Mouse (Mus musculus) stomach, embryonic 15.5 days (tissue): ENCODE measurements around the gene Zfand2a. TPM values are rescaled to one million over a fixed set of nuclear protein-coding genes. Genes with fewer than 3 reads are reported as not detected.
A peak's percentile ranks its signal among the peaks of the same experiment; 100 is the strongest.

Experiments
- ATAC-seq: fragments of 200-750 bp; cut with Nextera tagmentation; 2 replicates; pipeline ENCODE4 v1.8.0; 2017; ENCODE audit warnings: low read depth, moderate number of reproducible peaks, moderate TSS enrichment; ENCODE audit not compliant: insufficient read depth, low FRiP score
- H3K27ac ChIP-seq: fragments of 300-500 bp; sonication (generic); 2 replicates; pipeline ENCODE4 v1.5.1; 2015; ENCODE audit warnings: mild to moderate bottlenecking, inconsistent platforms
- H3K27me3 ChIP-seq: fragments of 300-500 bp; sonication (generic); replicated peaks from 2 replicates; pipeline ENCODE4 v1.6.1; 2015; ENCODE audit warnings: inconsistent platforms
- H3K36me3 ChIP-seq: fragments of 300-500 bp; sonication (generic); 2 replicates; pipeline ENCODE4 v1.6.1; 2015; ENCODE audit warnings: inconsistent platforms
- H3K4me1 ChIP-seq: fragments of 300-500 bp; sonication (generic); 2 replicates; pipeline ENCODE4 v1.6.1; 2015; ENCODE audit warnings: inconsistent platforms
- H3K4me2 ChIP-seq: fragments of 300-500 bp; sonication (generic); 2 replicates; pipeline ENCODE4 v1.6.1; 2015; ENCODE audit warnings: mild to moderate bottlenecking, inconsistent platforms
- H3K4me3 ChIP-seq: fragments of 300-500 bp; sonication (generic); replicated peaks from 2 replicates; pipeline ENCODE4 v1.5.1; 2015; ENCODE audit warnings: inconsistent platforms
- H3K9ac ChIP-seq: fragments of 300-500 bp; sonication (generic); 2 replicates; pipeline ENCODE4 v1.6.1; 2015; ENCODE audit warnings: inconsistent platforms
- H3K9me3 ChIP-seq: fragments of 300-500 bp; sonication (generic); 2 replicates; pipeline ENCODE4 v1.6.1; 2016; ENCODE audit warnings: inconsistent platforms
- WGBS: fragments of 180-500 bp; shearing (Covaris S2); methylation state at CpG from one replicate; pipeline ENCODE4 v1.1.7; 2015; 5-methylcytosine and 5-hydroxymethylcytosine counted together
- polyA plus RNA-seq: library from polyadenylated mRNA; unstranded; fragments of >200 nt; fragmentation: Nextera tagmentation; extraction: Ambion mirVana; gene quantifications from 2 replicates; pipeline ENCODE4 v1.2.1, GENCODE M21; 2015

The Zfand2a gene
- polyA plus RNA-seq, 1 experiment from 2014 or later = 7.0 TPM

DNA sequence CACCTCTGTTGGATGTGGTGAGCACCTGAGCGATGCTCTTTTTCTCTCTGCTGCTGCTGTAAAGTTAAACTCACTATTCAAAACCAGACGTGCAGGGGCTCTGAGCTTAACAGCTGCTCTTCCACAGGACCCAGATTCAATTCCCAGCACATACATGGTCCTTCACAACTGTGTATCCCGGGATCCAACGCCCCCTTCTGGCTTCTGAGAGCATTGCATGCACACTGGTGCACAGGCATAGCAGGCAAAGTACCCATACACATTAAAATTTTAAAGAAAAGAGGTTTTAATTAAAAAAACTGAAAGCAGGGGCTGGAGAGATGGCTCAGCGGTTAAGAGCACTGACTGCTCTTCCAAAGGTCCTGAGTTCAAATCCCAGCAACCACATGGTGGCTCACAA lies 12.6 kb upstream of the Zfand2a start:
- ATAC-seq = no peak
- Histone ChIP-seq H3K9ac (no peak overlapping the region), H3K4me3 (no peak overlapping the region), H3K4me2 (no peak overlapping the region), H3K27me3 (peaks cover 13% of the 10 kb centered on the region; the same call in 1 of the 2 replicates), H3K27ac (no peak overlapping the region), H3K4me1 (no peaks in the 10 kb centered on the region), H3K36me3 (no peaks in the 10 kb centered on the region), H3K9me3 (no peaks in the 10 kb centered on the region)
- 51% methylated on average over 5 of the region's 5 CpGs for WGBS

DNA sequence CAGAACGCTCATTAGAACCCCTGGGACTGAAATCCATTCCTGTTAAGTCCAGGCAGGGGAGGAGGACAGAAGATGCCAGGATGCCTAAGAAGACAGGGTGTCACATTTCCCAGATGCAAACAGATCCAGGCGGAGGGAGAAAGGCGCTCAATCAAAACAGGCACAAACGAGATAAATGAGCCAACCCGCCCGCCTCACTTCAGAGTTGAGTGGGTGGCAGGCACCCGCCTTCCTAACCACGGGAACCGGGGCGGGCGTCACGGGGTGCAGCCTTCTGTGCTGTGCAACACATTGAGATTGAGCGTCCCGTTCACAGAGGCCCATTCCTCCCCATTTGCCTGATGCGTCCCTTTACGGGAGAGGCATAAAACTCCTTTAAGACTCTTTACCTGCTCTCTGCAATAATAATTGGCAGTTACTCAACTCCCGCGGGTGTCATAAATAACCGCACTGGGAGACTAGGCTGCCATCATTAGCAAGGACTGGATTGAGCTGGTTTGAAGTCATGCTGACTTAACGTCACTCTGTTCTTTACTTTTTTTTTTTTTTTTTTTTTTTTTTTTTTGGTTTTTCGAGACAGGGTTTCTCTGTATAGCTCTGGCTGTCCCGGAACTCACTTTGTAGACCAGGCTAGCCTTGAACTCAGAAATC lies 10.8 kb upstream of the Zfand2a start:
- Histone ChIP-seq H3K4me3 (no peak overlapping the region), H3K27ac (no peak overlapping the region), H3K4me2 (no peak overlapping the region), H3K27me3 (peaks cover 13% of the 10 kb centered on the region; the same call in 1 of the 2 replicates), H3K9me3 (no peaks in the 10 kb centered on the region), H3K9ac (no peak overlapping the region), H3K4me1 (no peaks in the 10 kb centered on the region), H3K36me3 (no peaks in the 10 kb centered on the region)
- ATAC-seq = no peak
- WGBS = 32% methylated on average over 22 of the region's 22 CpGs

DNA sequence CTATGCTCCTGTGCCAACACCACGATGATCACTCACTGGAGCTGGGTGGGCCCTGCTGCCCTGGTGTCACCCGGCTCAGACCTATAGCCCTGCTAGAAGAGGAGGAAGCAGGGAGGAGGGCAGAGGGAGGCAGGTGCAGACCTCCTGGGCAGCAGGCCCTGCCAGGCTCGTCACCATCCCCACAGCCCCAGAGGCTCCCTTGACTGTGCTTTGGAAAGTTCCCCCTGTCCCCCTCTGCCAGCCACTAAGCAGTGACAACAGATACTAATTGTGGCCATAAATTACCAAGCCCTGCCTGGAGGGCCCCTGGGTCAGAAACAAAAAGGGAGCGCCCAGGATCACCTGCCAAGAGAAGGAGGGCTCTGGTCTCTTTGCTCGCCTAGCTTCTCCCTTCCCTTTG lies 9.3 kb upstream of the Zfand2a start:
- Histone ChIP-seq H3K27me3 (peaks cover 13% of the 10 kb centered on the region; the same call in 1 of the 2 replicates), H3K9me3 (no peaks in the 10 kb centered on the region), H3K4me2 (no peak overlapping the region), H3K36me3 (no peaks in the 10 kb centered on the region), H3K4me3 (no peak overlapping the region), H3K4me1 (no peaks in the 10 kb centered on the region), H3K27ac (no peak overlapping the region), H3K9ac (no peak overlapping the region)
- WGBS = 56% methylated on average over 5 of the region's 5 CpGs
- ATAC-seq = no peak

DNA sequence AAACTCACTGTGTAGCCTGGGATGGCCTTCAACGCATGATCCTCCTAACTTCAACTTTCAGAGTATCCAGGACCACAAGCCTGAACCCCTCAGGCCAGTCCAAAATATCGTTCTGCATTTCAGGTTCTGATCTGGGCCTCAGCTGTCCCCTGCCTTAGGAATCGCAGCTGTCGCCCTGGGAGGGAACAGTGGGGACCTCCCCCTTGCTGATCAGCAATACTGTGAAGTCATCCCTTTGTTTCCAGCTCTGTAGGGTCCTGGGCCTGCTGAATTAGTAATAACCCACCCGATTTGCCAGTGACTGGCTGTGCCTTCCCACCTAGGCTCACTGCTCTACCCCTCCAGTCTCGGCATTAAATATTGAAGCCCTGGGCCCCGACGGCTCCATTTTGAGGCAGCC lies 7.0 kb upstream of the Zfand2a start:
- no peak for ATAC-seq
- H3K27ac ChIP-seq = no peak overlapping the region
- H3K36me3 ChIP-seq = no peaks in the 10 kb centered on the region
- no peaks in the 10 kb centered on the region for H3K4me1 ChIP-seq
- H3K4me2 ChIP-seq = no peak overlapping the region
- no peak overlapping the region for H3K4me3 ChIP-seq
- no peak overlapping the region for H3K9ac ChIP-seq
- H3K27me3 ChIP-seq = peaks cover 13% of the 10 kb centered on the region; the same call in 1 of the 2 replicates
- 0 out of 2 replicates have a peak, but pooled peaks cover 4% of the 10 kb centered on the region for H3K9me3 ChIP-seq
- whole genome bisulfite sequencing = 63% methylated on average over 8 of the region's 8 CpGs

DNA sequence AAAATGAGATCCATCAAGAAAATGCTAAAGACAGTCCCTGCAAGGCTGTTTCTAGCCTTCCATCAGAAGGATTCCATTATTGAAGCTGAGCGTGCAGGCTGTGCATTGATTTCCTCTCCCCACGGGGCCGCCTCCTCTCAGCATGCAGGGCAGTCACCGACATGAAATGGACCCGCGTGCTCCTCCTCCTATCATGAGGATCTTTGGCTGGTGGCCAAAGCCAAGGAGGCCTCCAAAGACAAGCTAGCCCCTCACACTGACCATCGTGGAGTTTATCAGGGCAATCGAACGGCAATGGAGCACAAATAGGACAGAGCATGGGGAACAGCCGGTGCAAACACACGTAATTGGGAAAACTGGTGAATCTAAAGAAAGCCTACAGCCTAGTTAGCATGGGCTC lies 5.8 kb upstream of the Zfand2a start:
- no peak overlapping the region for H3K27ac ChIP-seq
- ATAC-seq = no peak
- no peak overlapping the region for H3K4me2 ChIP-seq
- H3K27me3 ChIP-seq = peaks cover 6% of the 10 kb centered on the region; the same call in 1 of the 2 replicates
- no peaks in the 10 kb centered on the region for H3K36me3 ChIP-seq
- H3K9ac ChIP-seq = no peak overlapping the region
- WGBS = 78% methylated on average over 11 of the region's 11 CpGs
- H3K4me1 ChIP-seq = no peaks in the 10 kb centered on the region
- 0 out of 2 replicates have a peak, but pooled peaks cover 4% of the 10 kb centered on the region for H3K9me3 ChIP-seq
- H3K4me3 ChIP-seq = no peak overlapping the region

DNA sequence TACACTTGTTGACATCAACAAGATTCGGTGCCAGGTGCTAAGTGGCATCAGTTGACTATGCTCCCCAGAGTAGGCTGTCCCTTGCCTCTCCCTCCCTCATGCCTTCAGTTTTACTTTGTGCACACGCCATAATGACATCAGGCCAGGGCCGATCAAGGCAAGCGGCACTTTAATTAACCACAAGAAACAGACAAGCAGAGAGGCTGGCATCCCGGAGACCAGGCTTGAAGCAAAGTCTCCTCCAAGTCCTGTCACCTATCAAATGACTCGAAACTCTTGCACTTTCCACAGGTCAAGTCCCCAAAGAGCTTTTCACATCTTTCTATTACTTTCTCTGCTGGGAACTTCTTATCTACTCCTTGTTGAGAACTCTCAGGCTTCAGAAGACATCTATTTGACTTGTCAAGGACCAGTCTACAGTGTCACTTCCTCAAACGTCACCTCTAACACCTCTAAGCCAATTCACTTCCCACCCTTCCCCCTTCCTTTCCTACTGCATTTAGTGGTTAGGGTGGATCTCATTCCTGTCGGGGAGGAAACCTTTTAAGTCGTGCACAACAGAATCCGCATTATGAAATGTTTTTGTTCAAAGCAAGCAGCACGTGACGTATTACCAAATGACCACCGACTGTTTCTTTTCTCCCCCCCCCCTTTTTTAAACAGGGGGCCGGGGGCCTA lies 1.0 kb downstream of the Zfand2a start:
- Histone ChIP-seq H3K27ac (no peak overlapping the region), H3K27me3 (no peaks in the 10 kb centered on the region), H3K36me3 (peaks cover 22% of the 10 kb centered on the region), H3K4me1 (peaks cover 14% of the 10 kb centered on the region; the same call in 1 of the 2 replicates), H3K4me2 (peak overlapping the region; percentile 86), H3K9ac (peak overlapping the region; percentile 86; the same call in 1 of the 2 replicates), H3K9me3 (0 out of 2 replicates have a peak, but pooled peaks cover 4% of the 10 kb centered on the region), H3K4me3 (peak overlapping the region; percentile 99)
- no peak for ATAC-seq
- 53% methylated on average over 14 of the region's 14 CpGs for WGBS

DNA sequence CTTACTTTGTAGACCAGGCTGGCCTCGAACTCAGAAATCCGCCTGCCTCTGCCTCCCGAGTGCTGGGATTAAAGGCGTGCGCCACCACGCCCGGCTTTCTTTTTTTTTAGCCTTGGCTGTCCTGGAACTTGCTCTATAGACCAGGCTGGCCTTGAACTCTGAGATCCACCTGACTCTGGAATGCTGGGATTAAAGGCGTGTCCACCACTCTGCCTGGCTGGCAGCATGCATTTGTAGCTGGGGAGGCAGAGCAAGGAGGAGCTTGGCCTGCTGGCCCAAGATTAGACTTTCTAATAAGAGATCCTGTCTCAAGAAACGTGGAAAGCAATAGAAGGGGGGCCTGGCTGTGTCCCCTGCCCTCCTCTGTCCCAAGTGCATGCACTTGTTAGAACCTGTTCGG lies 3.9 kb downstream of the Zfand2a start:
- H3K4me2 ChIP-seq = no peak overlapping the region
- H3K9me3 ChIP-seq = no peaks in the 10 kb centered on the region
- no peak for ATAC-seq
- H3K4me3 ChIP-seq = no peak overlapping the region
- peaks cover 44% of the 10 kb centered on the region for H3K36me3 ChIP-seq
- WGBS = 90% methylated on average over 10 of the region's 10 CpGs
- H3K27ac ChIP-seq = no peak overlapping the region
- H3K4me1 ChIP-seq = peaks cover 14% of the 10 kb centered on the region; the same call in 1 of the 2 replicates
- no peak overlapping the region for H3K9ac ChIP-seq
- no peaks in the 10 kb centered on the region for H3K27me3 ChIP-seq

DNA sequence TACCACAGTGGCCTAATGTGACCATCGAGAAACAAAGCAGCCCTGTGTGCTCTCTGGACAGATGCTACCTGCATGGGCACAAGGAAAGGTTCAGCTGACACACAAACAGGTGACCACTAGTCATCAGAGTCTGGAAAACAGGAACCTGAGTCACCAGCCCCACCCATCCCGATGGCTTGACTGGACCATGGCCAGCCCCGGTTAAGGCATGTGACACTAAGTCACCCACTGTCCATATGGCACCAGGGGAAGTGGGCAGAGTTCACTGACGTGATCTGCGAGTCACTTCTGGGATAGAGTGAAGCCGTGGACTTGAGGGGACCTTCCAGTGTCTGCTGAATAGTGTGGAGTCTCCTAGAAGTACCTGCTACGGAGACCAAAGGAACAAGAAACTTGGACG lies 5.3 kb downstream of the Zfand2a start:
- peaks cover 10% of the 10 kb centered on the region; the same call in 1 of the 2 replicates for H3K4me1 ChIP-seq
- 90% methylated on average over 8 of the region's 8 CpGs for WGBS
- H3K4me2 ChIP-seq = no peak overlapping the region
- peaks cover 53% of the 10 kb centered on the region for H3K36me3 ChIP-seq
- H3K4me3 ChIP-seq = no peak overlapping the region
- no peak overlapping the region for H3K27ac ChIP-seq
- no peak overlapping the region for H3K9ac ChIP-seq
- ATAC-seq = no peak
- H3K9me3 ChIP-seq = no peaks in the 10 kb centered on the region
- no peaks in the 10 kb centered on the region for H3K27me3 ChIP-seq

DNA sequence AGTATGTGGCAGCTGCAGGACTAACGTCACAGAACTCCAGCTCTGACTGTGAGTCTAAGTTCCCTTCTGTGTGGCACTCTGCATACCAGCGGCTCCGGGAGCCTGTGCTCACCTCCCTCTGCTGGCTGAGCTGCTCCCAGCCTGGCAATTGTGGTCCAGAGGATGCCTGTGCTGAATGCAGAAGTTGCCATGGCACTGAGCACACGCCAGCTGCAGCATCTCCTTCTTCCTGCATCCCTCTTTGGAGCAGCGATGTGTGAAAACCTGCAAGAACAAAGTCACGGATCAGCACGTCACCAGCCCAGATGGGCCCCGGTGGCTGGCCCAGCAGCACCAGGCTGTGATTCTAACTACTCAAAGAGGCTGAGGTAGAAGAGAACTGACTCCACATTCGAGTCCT lies 9.6 kb downstream of the Zfand2a start:
- H3K9ac ChIP-seq = no peak overlapping the region
- peaks cover 67% of the 10 kb centered on the region for H3K36me3 ChIP-seq
- H3K4me1 ChIP-seq = no peaks in the 10 kb centered on the region
- no peak overlapping the region for H3K27ac ChIP-seq
- no peak overlapping the region for H3K4me3 ChIP-seq
- H3K4me2 ChIP-seq = no peak overlapping the region
- WGBS = 90% methylated on average over 9 of the region's 9 CpGs
- no peak for ATAC-seq
- H3K27me3 ChIP-seq = no peaks in the 10 kb centered on the region
- H3K9me3 ChIP-seq = no peaks in the 10 kb centered on the region

DNA sequence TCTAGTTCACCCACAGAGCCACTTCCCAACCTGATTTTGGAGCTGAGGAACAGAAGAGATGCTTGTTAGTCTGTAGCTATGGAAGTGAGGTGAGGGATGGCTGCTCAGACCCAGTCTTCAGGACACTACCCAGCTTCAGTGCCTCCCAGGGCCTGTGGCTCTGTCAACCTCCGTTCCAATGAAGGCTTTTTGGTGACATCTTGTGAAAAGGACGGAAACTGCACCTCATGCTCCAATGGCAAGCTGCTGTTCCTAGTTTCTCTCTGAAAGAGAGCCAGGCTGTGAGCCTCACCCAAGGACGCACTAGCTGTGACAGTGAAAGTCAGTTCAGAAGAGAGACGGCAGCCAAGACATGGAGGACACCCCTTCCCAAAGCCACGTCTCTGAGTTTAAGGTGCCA lies 16.4 kb downstream of the Zfand2a start:
- H3K27me3 ChIP-seq = no peaks in the 10 kb centered on the region
- ATAC-seq = no peak
- no peak overlapping the region for H3K9ac ChIP-seq
- 54% methylated on average over 5 of the region's 5 CpGs for WGBS
- H3K27ac ChIP-seq = no peak overlapping the region
- H3K4me3 ChIP-seq = no peak overlapping the region
- H3K9me3 ChIP-seq = no peaks in the 10 kb centered on the region
- H3K4me1 ChIP-seq = no peaks in the 10 kb centered on the region
- no peak overlapping the region for H3K4me2 ChIP-seq
- peaks cover 12% of the 10 kb centered on the region; the same call in 1 of the 2 replicates for H3K36me3 ChIP-seq

DNA sequence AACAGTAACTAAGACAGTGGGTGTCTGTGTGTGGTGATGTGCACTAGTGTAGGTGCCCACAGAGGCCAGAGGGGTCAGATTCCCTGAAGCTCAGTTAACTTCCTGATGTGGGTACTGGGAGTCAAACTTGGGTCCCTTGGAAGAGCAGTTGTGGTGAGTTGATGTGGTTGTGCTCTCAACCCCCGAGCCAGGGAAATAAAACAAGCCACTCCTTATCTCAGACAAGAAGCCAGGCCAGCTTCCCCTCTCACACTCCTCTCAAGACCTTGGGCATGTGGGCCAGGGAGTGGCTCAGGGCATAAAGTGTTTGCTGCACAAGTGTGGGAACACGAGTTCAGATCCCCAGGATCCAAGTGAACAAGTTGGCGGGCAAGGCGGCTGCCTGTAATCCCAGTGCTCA lies 17.5 kb downstream of the Zfand2a start:
- no peak overlapping the region for H3K9ac ChIP-seq
- H3K27ac ChIP-seq = no peak overlapping the region
- peaks cover 5% of the 10 kb centered on the region; the same call in 1 of the 2 replicates for H3K36me3 ChIP-seq
- no peak overlapping the region for H3K4me3 ChIP-seq
- no peaks in the 10 kb centered on the region for H3K27me3 ChIP-seq
- ATAC-seq = no peak
- no peaks in the 10 kb centered on the region for H3K9me3 ChIP-seq
- no peaks in the 10 kb centered on the region for H3K4me1 ChIP-seq
- WGBS = 65% methylated on average over 4 of the region's 4 CpGs
- H3K4me2 ChIP-seq = no peak overlapping the region

DNA sequence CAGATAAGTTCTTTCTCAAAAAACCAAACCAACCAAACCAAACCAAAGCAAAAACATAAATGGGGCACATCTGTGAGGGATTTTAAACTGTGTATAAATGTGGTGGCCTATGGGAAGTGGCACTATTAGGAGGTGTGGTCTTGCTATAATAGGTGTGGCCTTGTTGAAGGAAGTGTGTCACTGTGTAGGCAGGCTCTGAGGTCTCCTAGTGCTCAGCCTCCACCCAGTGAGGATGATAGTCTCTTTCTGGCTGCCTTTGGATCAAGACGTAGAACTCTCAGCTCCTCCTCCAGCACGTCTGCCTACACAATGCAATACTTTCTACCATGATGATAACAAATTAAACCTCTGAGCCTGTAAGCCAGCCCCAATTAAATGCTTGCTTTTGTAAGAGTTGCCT lies 18.0 kb downstream of the Zfand2a start:
- Histone ChIP-seq H3K4me3 (no peak overlapping the region), H3K36me3 (peaks cover 2% of the 10 kb centered on the region; the same call in 1 of the 2 replicates), H3K9me3 (no peaks in the 10 kb centered on the region), H3K27me3 (no peaks in the 10 kb centered on the region), H3K4me1 (no peaks in the 10 kb centered on the region), H3K27ac (no peak overlapping the region), H3K4me2 (no peak overlapping the region), H3K9ac (no peak overlapping the region)
- WGBS = 68% methylated on average over 2 of the region's 2 CpGs
- no peak for ATAC-seq
